Mouse (Mus musculus) CH12.LX (cell line): Measurements from ENCODE around the gene Gnai1.

Source experiments
- BHLHE40 ChIP-seq: IDR thresholded peaks from 2 replicates; pipeline ENCODE4 v1.6.1; 2011; ENCODE audit warnings: mild to moderate bottlenecking, low read depth, low read length, improper control_type of control experiment
- CTCF ChIP-seq, 2 experiments: IDR thresholded peaks in 1 of 2; conservative IDR thresholded peaks in 1 of 2; 2 replicates each; pipeline ENCODE4 v1.5.1; 2011 to 2012; ENCODE audit warnings: low read depth in 2 of 2, low read length in 2 of 2, improper control_type of control experiment in 1 of 2, inconsistent platforms in 1 of 2, mild to moderate bottlenecking in 1 of 2, moderate library complexity in 1 of 2
- JUND ChIP-seq: conservative IDR thresholded peaks from 2 replicates; pipeline ENCODE4 v1.6.1; 2011; ENCODE audit warnings: low read depth, low read length, improper control_type of control experiment
- USF1 ChIP-seq: IDR thresholded peaks from 2 replicates; pipeline ENCODE4 v1.6.1; 2014; ENCODE audit warnings: low read depth, mild to moderate bottlenecking, inconsistent platforms, low read length, improper control_type of control experiment

GRCm38 (mm10) chr5:18365460-18365859, 5.3 kb upstream of the Gnai1 start:
- no peak for TF ChIP-seq BHLHE40
- TF ChIP-seq CTCF (conservative IDR thresholded peaks at IDR 0.05 in 1 of 2, IDR thresholded peaks at IDR 0.05 in 1 of 2; ENCODE audit: low read depth in 2 of 2, low read length in 2 of 2) = no peak
- TF ChIP-seq JUND = no peak
- TF ChIP-seq USF1 = no peak
